Mouse (Mus musculus) liver, embryonic 15.5 days (tissue): Measurements from ENCODE around the gene Vti1a. TPM values are rescaled to one million over a fixed set of nuclear protein-coding genes. Genes with fewer than 3 reads are reported as not detected.
A peak's percentile ranks its signal among the peaks of the same experiment; 100 is the strongest.

ENCODE experiments used
- ATAC-seq: fragments of 200-750 bp; cut with Nextera tagmentation; 2 replicates; pipeline ENCODE4 v1.8.0; 2017; ENCODE audit warnings: moderate number of reproducible peaks, mild to moderate bottlenecking, moderate library complexity; ENCODE audit not compliant: insufficient read depth
- H3K27ac ChIP-seq: fragments of 300-500 bp; sonication (generic); replicated peaks from 2 replicates; pipeline ENCODE4 v1.5.1; 2015; ENCODE audit warnings: mild to moderate bottlenecking, inconsistent platforms
- H3K27me3 ChIP-seq: fragments of 300-500 bp; sonication (generic); 2 replicates; pipeline ENCODE4 v1.6.1; 2015; ENCODE audit warnings: mild to moderate bottlenecking, inconsistent platforms
- H3K36me3 ChIP-seq: fragments of 300-500 bp; sonication (generic); replicated peaks from 2 replicates; pipeline ENCODE4 v1.6.1; 2015; ENCODE audit warnings: moderate library complexity, mild to moderate bottlenecking, inconsistent platforms
- H3K4me1 ChIP-seq: fragments of 300-500 bp; sonication (generic); replicated peaks from 2 replicates; pipeline ENCODE4 v1.6.1; 2015; ENCODE audit warnings: inconsistent platforms
- H3K4me2 ChIP-seq: fragments of 300-500 bp; sonication (generic); 2 replicates; pipeline ENCODE4 v1.6.1; 2015; ENCODE audit warnings: moderate library complexity, mild to moderate bottlenecking, inconsistent platforms
- H3K4me3 ChIP-seq: fragments of 300-500 bp; sonication (generic); replicated peaks from 2 replicates; pipeline ENCODE4 v1.5.1; 2015; ENCODE audit warnings: mild to moderate bottlenecking, inconsistent platforms
- H3K9ac ChIP-seq: fragments of 300-500 bp; sonication (generic); 2 replicates; pipeline ENCODE4 v1.6.1; 2015; ENCODE audit warnings: moderate library complexity, mild to moderate bottlenecking, inconsistent platforms
- H3K9me3 ChIP-seq: fragments of 300-500 bp; sonication (generic); replicated peaks from 2 replicates; pipeline ENCODE4 v1.6.1; 2016; ENCODE audit warnings: inconsistent platforms
- WGBS: fragments of 180-500 bp; shearing (Covaris S2); methylation state at CpG from one replicate; pipeline ENCODE4 v1.1.7; 2015; ENCODE audit warnings: mixed read lengths; ENCODE audit not compliant: insufficient replicate concordance; 5-methylcytosine and 5-hydroxymethylcytosine counted together
- polyA plus RNA-seq: library from polyadenylated mRNA; unstranded; fragments of >200 nt; fragmentation: Nextera tagmentation; extraction: Ambion mirVana; gene quantifications from 2 replicates; pipeline ENCODE4 v1.2.1, GENCODE M21; 2015

The Vti1a gene
- polyA plus RNA-seq, 1 experiment from 2014 or later = 13.7 TPM

GRCm38 (mm10) chr19:55449084-55449483 lies 133.0 kb downstream of the Vti1a start:
- H3K4me1 ChIP-seq = no peaks in the 10 kb centered on the region
- no peaks in the 10 kb centered on the region for H3K36me3 ChIP-seq
- no peak overlapping the region for H3K27ac ChIP-seq
- H3K27me3 ChIP-seq = no peaks in the 10 kb centered on the region
- H3K9me3 ChIP-seq = no peaks in the 10 kb centered on the region
- no peak overlapping the region for H3K4me3 ChIP-seq
- no peak overlapping the region for H3K4me2 ChIP-seq
- H3K9ac ChIP-seq = no peak overlapping the region
- no peak for ATAC-seq
- WGBS = 86% methylated on average over 13 of the region's 13 CpGs

- Histone ChIP-seq H3K36me3 (no peaks in the 10 kb centered on the region), H3K4me2 (no peak overlapping the region), H3K9ac (no peak overlapping the region), H3K4me1 (no peaks in the 10 kb centered on the region), H3K27ac (no peak overlapping the region), H3K9me3 (no peaks in the 10 kb centered on the region), H3K27me3 (no peaks in the 10 kb centered on the region), H3K4me3 (no peak overlapping the region)
- WGBS = 76% methylated on average over 6 of the region's 6 CpGs
- ATAC-seq = no peak
These were observed 133.4 kb downstream of the Vti1a start for GRCm38 (mm10) chr19:55449506-55449905.

GRCm38 (mm10) chr19:55456325-55457091 lies 140.4 kb downstream of the Vti1a start:
- Histone ChIP-seq H3K4me3 (no peak overlapping the region), H3K27ac (no peak overlapping the region), H3K4me1 (0 out of 2 replicates have a peak, but pooled peaks cover 3% of the 10 kb centered on the region), H3K4me2 (no peak overlapping the region), H3K9me3 (no peaks in the 10 kb centered on the region), H3K36me3 (no peaks in the 10 kb centered on the region), H3K9ac (no peak overlapping the region), H3K27me3 (no peaks in the 10 kb centered on the region)
- no peak for ATAC-seq
- WGBS = 66% methylated on average over 21 of the region's 21 CpGs

- no peaks in the 10 kb centered on the region for H3K36me3 ChIP-seq
- H3K27ac ChIP-seq = no peak overlapping the region
- H3K9ac ChIP-seq = no peak overlapping the region
- H3K27me3 ChIP-seq = no peaks in the 10 kb centered on the region
- WGBS = 71% methylated on average over 12 of the region's 12 CpGs
- H3K4me3 ChIP-seq = no peak overlapping the region
- no peaks in the 10 kb centered on the region for H3K4me1 ChIP-seq
- H3K4me2 ChIP-seq = no peak overlapping the region
- no peaks in the 10 kb centered on the region for H3K9me3 ChIP-seq
- ATAC-seq = no peak
These were observed 145.9 kb downstream of the Vti1a start for GRCm38 (mm10) chr19:55461963-55462362.

- H3K9ac ChIP-seq = no peak overlapping the region
- H3K4me2 ChIP-seq = no peak overlapping the region
- WGBS = 65% methylated on average over 4 of the region's 4 CpGs
These were observed 147.6 kb downstream of the Vti1a start for GRCm38 (mm10) chr19:55463670-55464069.

GRCm38 (mm10) chr19:55469301-55470051 lies 153.4 kb downstream of the Vti1a start:
- no peak; the same call in 1 of the 2 replicates for ATAC-seq
- peaks cover 6% of the 10 kb centered on the region; the same call in 1 of the 2 replicates for H3K4me1 ChIP-seq
- peak overlapping the region; percentile 37 for H3K4me2 ChIP-seq
- H3K27ac ChIP-seq = no peak overlapping the region
- H3K9me3 ChIP-seq = no peaks in the 10 kb centered on the region
- no peak overlapping the region for H3K4me3 ChIP-seq
- H3K9ac ChIP-seq = no peak overlapping the region
- no peaks in the 10 kb centered on the region for H3K36me3 ChIP-seq
- no peaks in the 10 kb centered on the region for H3K27me3 ChIP-seq
- WGBS = 77% methylated on average over 21 of the region's 21 CpGs

More at GRCm38 (mm10) chr19:55463670-55464069, 147.6 kb downstream of the Vti1a start:
- Histone ChIP-seq H3K27ac (no peak overlapping the region), H3K4me1 (no peaks in the 10 kb centered on the region), H3K36me3 (no peaks in the 10 kb centered on the region), H3K9me3 (no peaks in the 10 kb centered on the region), H3K27me3 (no peaks in the 10 kb centered on the region), H3K4me3 (no peak overlapping the region)
- no peak for ATAC-seq

GRCm38 (mm10) chr19:55472582-55472981 lies 156.5 kb downstream of the Vti1a start:
- Histone ChIP-seq H3K9me3 (no peaks in the 10 kb centered on the region), H3K9ac (no peak overlapping the region), H3K4me3 (no peak overlapping the region), H3K27me3 (no peaks in the 10 kb centered on the region), H3K27ac (no peak overlapping the region), H3K36me3 (no peaks in the 10 kb centered on the region), H3K4me2 (no peak overlapping the region), H3K4me1 (peaks cover 6% of the 10 kb centered on the region; the same call in 1 of the 2 replicates)
- WGBS = 76% methylated on average over 8 of the region's 8 CpGs
- no peak for ATAC-seq

GRCm38 (mm10) chr19:55474225-55474624 lies 158.1 kb downstream of the Vti1a start:
- no peak for ATAC-seq
- no peak overlapping the region for H3K4me3 ChIP-seq
- H3K27ac ChIP-seq = no peak overlapping the region
- no peak overlapping the region for H3K4me2 ChIP-seq
- WGBS = 63% methylated on average over 6 of the region's 6 CpGs
- no peak overlapping the region for H3K9ac ChIP-seq
- no peaks in the 10 kb centered on the region for H3K36me3 ChIP-seq
- no peaks in the 10 kb centered on the region for H3K27me3 ChIP-seq
- H3K4me1 ChIP-seq = peaks cover 1% of the 10 kb centered on the region; the same call in 1 of the 2 replicates
- H3K9me3 ChIP-seq = no peaks in the 10 kb centered on the region

- H3K27me3 ChIP-seq = no peaks in the 10 kb centered on the region
- no peak overlapping the region for H3K9ac ChIP-seq
- H3K4me2 ChIP-seq = no peak overlapping the region
- 73% methylated on average over 5 of the region's 5 CpGs for WGBS
- H3K4me3 ChIP-seq = no peak overlapping the region
- no peak for ATAC-seq
- H3K27ac ChIP-seq = no peak overlapping the region
- H3K4me1 ChIP-seq = no peaks in the 10 kb centered on the region; the same call in 1 of the 2 replicates
- no peaks in the 10 kb centered on the region for H3K9me3 ChIP-seq
- H3K36me3 ChIP-seq = no peaks in the 10 kb centered on the region
These were observed 164.4 kb downstream of the Vti1a start for GRCm38 (mm10) chr19:55480526-55480925.

- Histone ChIP-seq H3K9ac (no peak overlapping the region), H3K4me1 (no peaks in the 10 kb centered on the region; the same call in 1 of the 2 replicates), H3K36me3 (no peaks in the 10 kb centered on the region), H3K4me3 (no peak overlapping the region), H3K9me3 (no peaks in the 10 kb centered on the region), H3K4me2 (no peak overlapping the region), H3K27ac (peak overlapping the region; percentile 20), H3K27me3 (no peaks in the 10 kb centered on the region)
- ATAC-seq = no peak
- WGBS = 47% methylated on average over 5 of the region's 5 CpGs
These were observed 165.2 kb downstream of the Vti1a start for GRCm38 (mm10) chr19:55481308-55481707.

- peak overlapping the region; percentile 33 for H3K4me2 ChIP-seq
- H3K4me1 ChIP-seq = no peaks in the 10 kb centered on the region; the same call in 1 of the 2 replicates
- no peak overlapping the region for H3K9ac ChIP-seq
- 52% methylated on average over 5 of the region's 5 CpGs for WGBS
- H3K27me3 ChIP-seq = no peaks in the 10 kb centered on the region
- peak overlapping the region; percentile 55; the same call in 1 of the 2 replicates for H3K27ac ChIP-seq
- no peaks in the 10 kb centered on the region for H3K9me3 ChIP-seq
- H3K4me3 ChIP-seq = no peak overlapping the region
- no peaks in the 10 kb centered on the region for H3K36me3 ChIP-seq
- ATAC-seq = no peak
These were observed 167.4 kb downstream of the Vti1a start for GRCm38 (mm10) chr19:55483526-55483925.
